Mouse (Mus musculus) cerebellum, adult 2 months (tissue): ENCODE data around the gene Fa2h.

Experiments
- CTCF ChIP-seq: fragments of 200-500 bp; IDR thresholded peaks from 2 replicates; pipeline ENCODE4 v1.5.1; 2011; ENCODE audit warnings: low read depth, mild to moderate bottlenecking, control low read depth, low read length, moderate library complexity, borderline replicate concordance; ENCODE audit not compliant: insufficient read depth
- POLR2A ChIP-seq: fragments of 200-500 bp; IDR thresholded peaks from 2 replicates; pipeline ENCODE4 v1.6.1; 2011; ENCODE audit warnings: low read length, control low read depth, borderline replicate concordance; ENCODE audit not compliant: insufficient read depth

GRCm38 (mm10) chr8:111391268-111391667 lies 2.4 kb downstream of the Fa2h start:
- no peak for TF ChIP-seq POLR2A
- TF ChIP-seq CTCF: no peak
